Mouse (Mus musculus) stomach, postnatal 0 days (tissue): ENCODE results near the gene Pola2.

Source experiments
- CTCF ChIP-seq: IDR thresholded peaks from 2 replicates; pipeline ENCODE4 v1.5.1; 2016; ENCODE audit warnings: antibody characterized with exemption, low read depth, mild to moderate bottlenecking, moderate library complexity
- EP300 ChIP-seq: optimal IDR thresholded peaks from 2 replicates; pipeline ENCODE3; 2016; ENCODE audit warnings: antibody characterized with exemption

DNA sequence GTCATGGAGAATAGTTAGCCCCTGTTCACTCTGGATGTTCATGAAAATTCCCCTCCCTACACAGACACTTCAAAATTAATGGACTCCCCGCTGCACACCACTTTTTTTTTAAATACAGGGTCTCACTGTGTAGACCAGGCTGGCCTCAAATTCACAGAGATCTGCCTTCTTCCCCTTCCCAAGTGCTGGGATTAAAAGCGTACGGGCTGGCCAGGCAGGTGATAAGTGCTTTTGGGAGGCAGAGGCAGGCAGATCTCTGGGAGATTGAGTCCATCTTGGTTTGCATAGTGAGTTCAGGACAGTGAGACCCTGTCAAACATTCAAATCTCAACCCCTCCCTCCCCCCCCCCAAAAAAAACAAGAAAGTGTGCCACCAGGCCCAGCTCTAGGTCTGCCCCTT is 41.0 kb downstream of the Pola2 start:
- TF ChIP-seq CTCF, result no peak
- no peak for TF ChIP-seq EP300
